25 mouse cellular contexts compared by ENCODE assay signal in the genomic region with DNA sequence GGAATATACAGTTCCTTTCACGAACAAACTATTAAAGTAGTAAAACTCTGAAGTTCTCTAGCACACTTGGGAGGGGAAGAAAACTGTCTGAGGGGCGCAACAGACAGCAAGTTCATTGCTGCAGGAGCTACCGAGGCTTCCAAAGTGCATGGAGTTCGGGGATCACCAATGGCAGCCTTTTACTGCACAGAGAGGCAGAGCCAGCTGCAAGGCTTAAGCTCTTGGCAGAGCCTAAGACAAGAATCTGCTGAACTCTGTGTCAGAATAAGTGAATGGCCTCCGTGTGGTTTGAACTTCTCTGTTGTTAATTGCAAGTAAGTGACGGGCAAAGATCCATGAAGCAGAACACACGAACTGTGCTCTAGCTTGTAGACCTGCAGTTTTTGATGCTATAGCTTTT.
"Had no signal": no experiment of that assay in that cellular context is flagged by ENCODE, and none has a peak within 500 bp of the region (broad histone marks: within the 10 kb centered on the region; RNA-seq: fewer than 3 reads in every experiment).

No protein-coding gene starts in this region.

- H3K27me3 ChIP-seq: heart, embryonic 13.5 days; heart, embryonic 15.5 days; hindbrain, embryonic 13.5 days; hindbrain, embryonic 15.5 days; kidney, embryonic 15.5 days; limb, embryonic 12.5 days; limb, embryonic 15.5 days; liver, embryonic 12.5 days had no signal

- DNase-seq: gastrocnemius, postnatal 14 days; gastrocnemius, postnatal 36 days; heart, adult 11 months; heart, adult 2 months; heart, postnatal 14 days; heart, postnatal 36 days; kidney, adult 11 months; kidney, adult 8-10 months; kidney, postnatal 36 days; layer of hippocampus, adult 9-11 months; layer of hippocampus, postnatal 36 days; left cerebral cortex, postnatal 4 days; lung, adult 18-20 months had no signal

- H3K9me3 ChIP-seq: heart, embryonic 13.5 days; heart, embryonic 15.5 days; hindbrain, embryonic 13.5 days; hindbrain, embryonic 15.5 days; kidney, embryonic 15.5 days; limb, embryonic 12.5 days; limb, embryonic 15.5 days; liver, embryonic 12.5 days had no signal

- H3K4me2 ChIP-seq: heart, embryonic 11.5 days; heart, embryonic 13.5 days; heart, embryonic 15.5 days; hindbrain, embryonic 13.5 days; hindbrain, embryonic 15.5 days; kidney, embryonic 15.5 days; limb, embryonic 12.5 days; limb, embryonic 15.5 days; liver, embryonic 12.5 days had no signal

- H3K4me3 ChIP-seq: heart, adult 2 months; heart, embryonic 13.5 days; heart, embryonic 15.5 days; hindbrain, embryonic 13.5 days; hindbrain, embryonic 15.5 days; kidney, embryonic 15.5 days; limb, embryonic 12.5 days; limb, embryonic 15.5 days; liver, embryonic 12.5 days had no signal

- H3K36me3 ChIP-seq: heart, embryonic 13.5 days; heart, embryonic 15.5 days; hindbrain, embryonic 13.5 days; hindbrain, embryonic 15.5 days; kidney, embryonic 15.5 days; limb, embryonic 12.5 days; limb, embryonic 15.5 days; liver, embryonic 12.5 days had no signal

- H3K9ac ChIP-seq: heart, embryonic 13.5 days; heart, embryonic 15.5 days; hindbrain, embryonic 13.5 days; hindbrain, embryonic 15.5 days; kidney, embryonic 15.5 days; limb, embryonic 12.5 days; limb, embryonic 15.5 days; liver, embryonic 12.5 days; liver, embryonic 14.5 days had no signal

- H3K4me1 ChIP-seq: heart, embryonic 13.5 days; heart, embryonic 15.5 days; hindbrain, embryonic 13.5 days; hindbrain, embryonic 15.5 days; kidney, embryonic 15.5 days; limb, embryonic 12.5 days; limb, embryonic 15.5 days; liver, embryonic 12.5 days had no signal

- H3K27ac ChIP-seq: heart, adult 2 months; heart, embryonic 13.5 days; heart, embryonic 15.5 days; hindbrain, embryonic 13.5 days; hindbrain, embryonic 15.5 days; hindbrain, postnatal 0 days; kidney, embryonic 15.5 days; limb, embryonic 12.5 days; limb, embryonic 15.5 days; liver, embryonic 12.5 days; liver, embryonic 14.5 days had no signal

- ATAC-seq: hindbrain, postnatal 0 days; intestine, embryonic 16.5 days; liver, embryonic 12.5 days had no signal
